Comparison of ENCODE assay signal across 8 mouse cellular contexts in the genomic region with DNA sequence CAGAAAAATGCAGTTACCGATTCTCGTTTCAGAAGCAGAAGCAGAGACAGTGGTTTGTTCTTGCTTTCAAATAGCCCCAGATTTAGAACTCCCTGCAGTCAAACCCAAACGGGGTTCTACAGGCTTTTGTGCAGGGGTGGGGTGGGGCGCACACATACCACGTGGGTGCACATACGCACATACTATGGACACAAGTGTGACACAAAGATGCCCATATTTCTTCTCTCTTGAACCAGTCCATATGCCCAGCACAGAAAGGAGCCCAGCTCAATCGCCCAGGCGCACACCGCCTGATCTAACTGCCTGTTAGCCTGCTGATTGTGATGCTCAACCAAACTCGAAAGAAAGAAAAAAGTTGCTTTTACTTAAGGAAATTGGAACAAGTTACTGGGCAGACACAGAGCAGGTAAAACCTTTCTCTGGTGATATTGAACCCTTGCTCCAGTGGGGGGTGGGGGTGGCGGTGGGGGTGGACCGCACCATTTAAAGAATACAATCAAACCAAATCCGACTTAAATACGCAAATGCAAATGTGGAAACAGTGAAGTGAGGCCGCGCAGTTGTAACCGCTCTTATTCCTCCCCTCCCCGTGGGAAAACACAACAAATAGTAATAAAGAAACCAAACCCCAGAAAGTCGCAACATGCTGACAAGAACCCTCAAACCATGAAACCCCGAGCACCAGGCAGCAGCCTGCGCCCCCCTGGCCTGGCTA. TPM values are rescaled to one million over a fixed set of nuclear protein-coding genes. Genes with fewer than 3 reads are reported as not detected.
DNase-seq lines count a peak whose midpoint lies in the region; ATAC-seq and TF ChIP-seq lines count a peak whose summit lies in the region.

No protein-coding gene starts in this region.

- H3K4me2 ChIP-seq in embryonic facial prominence, embryonic 12.5 days (replicated peaks) = peak overlapping the region; percentile 65
- H3K4me2 ChIP-seq in intestine, postnatal 0 days (replicated peaks; ENCODE audit: low read depth) = peak overlapping the region; percentile 88

- 25% methylated on average over 21 of the region's 21 CpGs for WGBS in embryonic facial prominence, embryonic 12.5 days
- WGBS in intestine, postnatal 0 days = 28% methylated on average over 21 of the region's 21 CpGs

- peaks cover 25% of the 10 kb centered on the region for H3K27me3 ChIP-seq in embryonic facial prominence, embryonic 12.5 days
- 0 out of 2 replicates have a peak, but pooled peaks cover 3% of the 10 kb centered on the region for H3K27me3 ChIP-seq in intestine, postnatal 0 days (replicated peaks; ENCODE audit: control insufficient read depth, insufficient read depth, low read length)

- H3K4me1 ChIP-seq in embryonic facial prominence, embryonic 12.5 days = peaks cover 9% of the 10 kb centered on the region
- no peaks in the 10 kb centered on the region for H3K4me1 ChIP-seq in intestine, postnatal 0 days (replicated peaks; ENCODE audit: control insufficient read depth, insufficient read depth, low read length)

- H3K36me3 ChIP-seq in embryonic facial prominence, embryonic 12.5 days = peaks cover 12% of the 10 kb centered on the region; the same call in 1 of the 2 replicates
- H3K36me3 ChIP-seq in intestine, postnatal 0 days (ENCODE audit: control insufficient read depth, insufficient read depth) = no peaks in the 10 kb centered on the region

- no peak for TF ChIP-seq CTCF in left cerebral cortex, adult 2 months (IDR thresholded peaks at IDR 0.05)
- no peak for TF ChIP-seq CTCF in intestine, postnatal 0 days (IDR thresholded peaks at IDR 0.05; ENCODE audit: low read depth)

- no peak overlapping the region for H3K9ac ChIP-seq in embryonic facial prominence, embryonic 12.5 days
- H3K9ac ChIP-seq in intestine, postnatal 0 days (ENCODE audit: low read depth, low read length) = no peak overlapping the region

- peak overlapping the region; percentile 31; the same call in 1 of the 2 replicates for H3K4me3 ChIP-seq in left cerebral cortex, adult 2 months
- peak overlapping the region; percentile 35; the same call in 1 of the 2 replicates for H3K4me3 ChIP-seq in embryonic facial prominence, embryonic 12.5 days
- H3K4me3 ChIP-seq in intestine, postnatal 0 days (ENCODE audit: low read depth, low read length) = peak overlapping the region; percentile 46

- no peak for DNase-seq in left cerebral cortex, adult 2 months (ENCODE audit: extremely low spot score in 1 of 2, low spot score in 2 of 2)
- no peak for DNase-seq in left cerebral cortex, adult 9 months (ENCODE audit: low spot score in 2 of 2)
- DNase-seq in retina, embryonic 14.5 days (ENCODE audit: low spot score) = peak; percentile 12
- no peak for DNase-seq in layer of hippocampus, adult 9-10 months (ENCODE audit: low spot score)
- DNase-seq in spleen, postnatal 4 days (ENCODE audit: low spot score in 2 of 2) = no peak
- DNase-seq in left cerebral cortex, postnatal 25 days (ENCODE audit: low spot score in 2 of 2) = no peak

- intact Hi-C loops in left cerebral cortex, adult 2 months (cut with DNase I) = no loop called here
- intact Hi-C loops in left cerebral cortex, postnatal 25 days (cut with DNase I) = no loop called here

- H3K9me3 ChIP-seq in embryonic facial prominence, embryonic 12.5 days = no peaks in the 10 kb centered on the region
- no peaks in the 10 kb centered on the region for H3K9me3 ChIP-seq in intestine, postnatal 0 days (ENCODE audit: control insufficient read depth)

- H3K27ac ChIP-seq in left cerebral cortex, adult 2 months = no peak overlapping the region
- H3K27ac ChIP-seq in embryonic facial prominence, embryonic 12.5 days = no peak overlapping the region
- H3K27ac ChIP-seq in intestine, postnatal 0 days (ENCODE audit: low read depth, low read length) = no peak overlapping the region

- ATAC-seq in embryonic facial prominence, embryonic 12.5 days (ENCODE audit: insufficient number of reproducible peaks, insufficient read depth, low FRiP score, low TSS enrichment) = no peak
- ATAC-seq in intestine, postnatal 0 days = no peak

RNA-seq across cellular contexts. Expression of gene Ankrd26, which starts 30.8 kb away (rescaled TPM):
- 10 to 100 TPM; 11.8 to 12.8 TPM for total RNA-seq in left cerebral cortex, adult 2 months (2021)
- 16.9 and 17.1 TPM in 2 replicates for polyA plus RNA-seq in embryonic facial prominence, embryonic 12.5 days (2016; fragmentation: Nextera tagmentation; extraction: Ambion mirVana)
- 2.7 and 4.1 TPM in 2 replicates for polyA plus RNA-seq in intestine, postnatal 0 days (2015; fragmentation: Nextera tagmentation; extraction: Ambion mirVana)
- total RNA-seq in left cerebral cortex, postnatal 25 days (2021) = 10 to 100 TPM; 11.1 to 12.5 TPM
